ENCODE assay signal across 8 mouse cellular contexts in the genomic region with DNA sequence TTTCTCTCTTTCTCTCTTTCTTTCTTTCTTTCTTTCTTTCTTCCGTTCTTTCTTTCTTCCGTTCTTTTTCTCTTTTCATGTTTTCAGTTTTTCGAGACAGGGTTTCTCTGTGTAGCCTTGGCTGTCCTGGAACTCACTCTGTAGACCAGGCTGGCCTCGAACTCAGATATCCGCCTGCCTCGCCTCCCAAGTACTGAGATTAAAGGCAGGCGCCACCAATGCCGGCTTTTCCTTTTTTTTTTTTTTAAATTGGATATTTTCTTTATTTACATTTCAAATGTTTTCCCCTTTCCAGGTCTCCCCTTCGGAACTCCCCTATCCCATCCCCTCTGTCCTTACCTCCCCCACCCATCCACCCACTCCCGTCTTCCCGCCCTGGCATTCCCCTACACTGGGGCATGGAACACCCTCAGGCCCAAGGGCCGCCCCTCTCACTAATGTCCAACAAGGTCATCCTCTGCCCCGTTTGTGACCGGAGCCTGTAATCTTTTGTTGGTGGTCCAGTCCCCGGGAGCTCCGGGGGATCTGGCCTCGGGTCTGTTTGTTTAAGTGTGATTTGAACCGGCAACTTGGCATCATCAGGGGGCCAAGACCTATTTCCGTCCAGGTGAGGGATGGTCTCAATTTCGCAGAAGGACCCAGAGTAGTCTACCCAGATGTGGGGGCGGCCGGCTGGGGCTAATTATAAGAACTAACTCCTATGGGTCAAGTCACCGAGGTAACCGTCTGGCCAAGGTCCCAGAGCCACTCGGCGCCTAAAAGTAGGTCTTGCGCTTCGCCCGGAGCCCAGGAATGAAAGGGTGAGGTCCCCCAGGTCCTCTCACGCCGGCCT. TPM values are rescaled to one million over a fixed set of nuclear protein-coding genes. Genes with fewer than 3 reads are reported as not detected.
DNase-seq lines count a peak whose midpoint lies in the region; ATAC-seq and TF ChIP-seq lines count a peak whose summit lies in the region.

No protein-coding gene starts in this region.

- WGBS in heart, adult 2 months = 26% methylated on average over 31 of the region's 31 CpGs
- 28% methylated on average over 31 of the region's 31 CpGs for WGBS in forebrain, embryonic 15.5 days
- WGBS in liver, embryonic 14.5 days (ENCODE audit: insufficient replicate concordance) = 30% methylated on average over 30 of the region's 31 CpGs

- H3K4me2 ChIP-seq in CH12.LX (ENCODE audit: insufficient read depth, low read depth, poor library complexity, severe bottlenecking) = peak overlapping the region; percentile 19; the same call in 1 of the 2 replicates
- H3K4me2 ChIP-seq in forebrain, embryonic 15.5 days (replicated peaks) = peak overlapping the region; percentile 53
- peak overlapping the region; percentile 69 for H3K4me2 ChIP-seq in liver, embryonic 14.5 days (ENCODE audit: low read depth)

- TF ChIP-seq EP300 in heart, adult 2 months (IDR thresholded peaks at IDR 0.05; ENCODE audit: insufficient read depth, low read depth, low read length) = no peak
- TF ChIP-seq EP300 in CH12.LX (IDR thresholded peaks at IDR 0.05; ENCODE audit: low read length) = no peak
- TF ChIP-seq EP300 in liver, embryonic 14.5 days (IDR thresholded peaks at IDR 0.05; ENCODE audit: low read depth) = no peak

- ATAC-seq in forebrain, embryonic 15.5 days (replicated peaks) = peak; percentile 51
- no peak for ATAC-seq in liver, embryonic 14.5 days (ENCODE audit: insufficient read depth)
- ATAC-seq in monocyte, adult 5-6 weeks (replicated peaks; ENCODE audit: insufficient number of reproducible peaks, low FRiP score, low TSS enrichment, poor library complexity, severe bottlenecking) = no peak; the same call in 1 of the 2 replicates

- H3K9me3 ChIP-seq in CH12.LX (replicated peaks; ENCODE audit: low read length) = peaks cover 5% of the 10 kb centered on the region
- no peaks in the 10 kb centered on the region for H3K9me3 ChIP-seq in forebrain, embryonic 15.5 days
- no peaks in the 10 kb centered on the region for H3K9me3 ChIP-seq in liver, embryonic 14.5 days (ENCODE audit: control insufficient read depth, low read length)

- no peaks in the 10 kb centered on the region for H3K79me2 ChIP-seq in heart, adult 2 months (replicated peaks; ENCODE audit: control insufficient read depth, insufficient read depth, low read length)
- peaks cover 19% of the 10 kb centered on the region for H3K79me2 ChIP-seq in CH12.LX (replicated peaks; ENCODE audit: control insufficient read depth, extremely low read depth, insufficient read depth, poor library complexity, severe bottlenecking)

- no peak overlapping the region for H3K27ac ChIP-seq in heart, adult 2 months
- H3K27ac ChIP-seq in CH12.LX (ENCODE audit: insufficient read depth, low read depth) = no peak overlapping the region
- no peak overlapping the region for H3K27ac ChIP-seq in forebrain, embryonic 15.5 days (replicated peaks)
- H3K27ac ChIP-seq in liver, embryonic 14.5 days = no peak overlapping the region

- no peaks in the 10 kb centered on the region for H3K27me3 ChIP-seq in heart, adult 2 months (ENCODE audit: control insufficient read depth, insufficient read depth, low read length)
- H3K27me3 ChIP-seq in CH12.LX (replicated peaks) = peaks cover 18% of the 10 kb centered on the region
- H3K27me3 ChIP-seq in forebrain, embryonic 15.5 days = no peaks in the 10 kb centered on the region; the same call in 1 of the 2 replicates
- H3K27me3 ChIP-seq in liver, embryonic 14.5 days (ENCODE audit: control insufficient read depth, insufficient read depth, low read length) = no peaks in the 10 kb centered on the region

- intact Hi-C loops in heart, adult 2 months (cut with DNase I) = no loop called here
- intact Hi-C loops in left cerebral cortex, postnatal 14 days (cut with DNase I) = loop anchor here (5.0 kb wide), 1 partner anchor 67 kb away; a partner anchor contains a TSS

- DNase-seq in heart, adult 2 months = no peak
- DNase-seq in heart, adult 11 months = no peak
- DNase-seq in CH12.LX (ENCODE audit: extremely low read depth) = no peak
- DNase-seq in liver, embryonic 14.5 days (ENCODE audit: low read depth in 3 of 3, low spot score in 3 of 3) = no peak
- no peak for DNase-seq in left cerebral cortex, postnatal 14 days (ENCODE audit: low spot score in 2 of 2)
- no peak for DNase-seq in layer of hippocampus, adult 11-12 months (ENCODE audit: low spot score)

- peaks cover 17% of the 10 kb centered on the region for H3K36me3 ChIP-seq in heart, adult 2 months (ENCODE audit: control insufficient read depth, insufficient read depth, low read length)
- H3K36me3 ChIP-seq in CH12.LX (replicated peaks in 1 of 2; ENCODE audit: control insufficient read depth in 1 of 2, insufficient read depth in 1 of 2, low read length in 1 of 2) = peaks cover 28 to 34% of the 10 kb centered on the region in 2 experiments
- H3K36me3 ChIP-seq in forebrain, embryonic 15.5 days = peaks cover 33% of the 10 kb centered on the region
- H3K36me3 ChIP-seq in liver, embryonic 14.5 days (replicated peaks; ENCODE audit: control insufficient read depth, insufficient read depth, low read depth) = peaks cover 32% of the 10 kb centered on the region

- TF ChIP-seq POLR2A in heart, adult 2 months (IDR thresholded peaks at IDR 0.05; ENCODE audit: insufficient read depth, low read depth, low read length) = no peak
- no peak for TF ChIP-seq POLR2A in CH12.LX (IDR thresholded peaks at IDR 0.05; ENCODE audit: low read depth, low read length)

- H3K9ac ChIP-seq in heart, adult 2 months (ENCODE audit: low read depth, low read length) = peak overlapping the region; percentile 37
- H3K9ac ChIP-seq in CH12.LX (ENCODE audit: insufficient read depth, low read depth) = peak overlapping the region; percentile 4; the same call in 1 of the 2 replicates
- peak overlapping the region; percentile 27 for H3K9ac ChIP-seq in forebrain, embryonic 15.5 days (replicated peaks)
- peak overlapping the region; percentile 54 for H3K9ac ChIP-seq in liver, embryonic 14.5 days (replicated peaks)

- no peak for TF ChIP-seq RAD21 in CH12.LX (IDR thresholded peaks at IDR 0.05; ENCODE audit: low read depth, low read length)

- in situ Hi-C loops in CH12.LX (cut with MboI; ENCODE audit: low pct_ligation_motif_present, low pct_unique_long_range_greater_than_20kb, low sequenced_read_pairs) = loop anchor here (5.0 kb wide), 1 partner anchor 72 kb away; no protein-coding TSS in a partner anchor

- peaks cover 3% of the 10 kb centered on the region; the same call in 1 of the 2 replicates for H3K4me1 ChIP-seq in heart, adult 2 months (ENCODE audit: control insufficient read depth, insufficient read depth, low read length)
- H3K4me1 ChIP-seq in CH12.LX (ENCODE audit: control insufficient read depth in 1 of 2, insufficient read depth in 2 of 2) = peaks cover 5 to 28% of the 10 kb centered on the region in 2 experiments; a peak in 3 of 4 replicates
- peaks cover 11% of the 10 kb centered on the region for H3K4me1 ChIP-seq in forebrain, embryonic 15.5 days
- peaks cover 26 to 42% of the 10 kb centered on the region in 2 experiments for H3K4me1 ChIP-seq in liver, embryonic 14.5 days (replicated peaks; ENCODE audit: control insufficient read depth in 2 of 2, insufficient read depth in 2 of 2, low read length in 1 of 2)

- dilution Hi-C loops in CH12.LX (cut with MboI; ENCODE audit: extremely low pct_ligation_motif_present, extremely low pct_unique_long_range_greater_than_20kb, low sequenced_read_pairs) = no loop called here

- no peak for TF ChIP-seq CTCF in heart, adult 2 months (IDR thresholded peaks at IDR 0.05)
- TF ChIP-seq CTCF in CH12.LX (conservative IDR thresholded peaks at IDR 0.05 in 1 of 2, IDR thresholded peaks at IDR 0.05 in 1 of 2; ENCODE audit: low read depth in 2 of 2, low read length in 2 of 2) = no peak
- no peak for TF ChIP-seq CTCF in liver, embryonic 14.5 days (IDR thresholded peaks at IDR 0.05; ENCODE audit: low read depth)

- H3K4me3 ChIP-seq in heart, adult 2 months = peak overlapping the region; percentile 87
- H3K4me3 ChIP-seq in CH12.LX (replicated peaks in 1 of 3; ENCODE audit: low read depth in 2 of 3, low read length in 2 of 3, poor library complexity in 1 of 3) = peak overlapping the region; percentile 12 to 92 (median 40)
- peak overlapping the region; percentile 88 for H3K4me3 ChIP-seq in forebrain, embryonic 15.5 days
- H3K4me3 ChIP-seq in liver, embryonic 14.5 days (ENCODE audit: insufficient read depth in 1 of 2, low read depth in 2 of 2, low read length in 2 of 2) = peak overlapping the region; percentile 46 to 95

RNA-seq across cellular contexts. Expression of a gene that starts 0.6 kb away (rescaled TPM):
- total RNA-seq in heart, adult 2 months (2021) = 100 to 1,000 TPM; 648 to 707 TPM
- 494 and 639 TPM in 2 replicates for polyA plus RNA-seq in heart, adult 2 months (2012; rRNA removed)
- total RNA-seq in CH12.LX (2012; rRNA removed) (6,137 and 6,551 TPM in 2 replicates), CH12.LX (2014; rRNA removed) (6,202 and 6,508 TPM in 2 replicates)
- polyA plus RNA-seq in CH12.LX (2012; ENCODE audit: insufficient read length, low read depth) = 3,408 and 4,622 TPM in 2 replicates
- polyA plus RNA-seq in forebrain, embryonic 15.5 days (2015; fragmentation: Nextera tagmentation; extraction: Ambion mirVana) = 638 and 670 TPM in 2 replicates
- 1,827 and 1,859 TPM in 2 replicates for polyA plus RNA-seq in liver, embryonic 14.5 days (2012; rRNA removed)
- 829 and 850 TPM in 2 replicates for polyA plus RNA-seq in liver, embryonic 14.5 days (2014; fragmentation: Nextera tagmentation; extraction: Ambion mirVana)
- 2,881 to 4,104 TPM (median 3,946 TPM) in 3 replicates for total RNA-seq in monocyte, adult 5-6 weeks (2017)
- 100 to 1,000 TPM; 597 to 631 TPM for total RNA-seq in left cerebral cortex, postnatal 14 days (2021)

RNA-seq across cellular contexts. Expression of a gene that starts 12.4 kb away (rescaled TPM):
- under 1 TPM; 0.07 to 0.13 TPM for total RNA-seq in heart, adult 2 months (2021)
- 0.12 TPM in 2 replicates for polyA plus RNA-seq in heart, adult 2 months (2012; rRNA removed)
- total RNA-seq in CH12.LX (2012; rRNA removed) = not detected in 2 replicates
- total RNA-seq in CH12.LX (2014; rRNA removed) = not detected in 2 replicates
- not detected in 2 replicates for polyA plus RNA-seq in CH12.LX (2012; ENCODE audit: insufficient read length, low read depth)
- 0.06 TPM in 1 of 2 replicates, not detected in the other for polyA plus RNA-seq in forebrain, embryonic 15.5 days (2015; fragmentation: Nextera tagmentation; extraction: Ambion mirVana)
- polyA plus RNA-seq in liver, embryonic 14.5 days (2012; rRNA removed) = 0.08 and 0.09 TPM in 2 replicates
- polyA plus RNA-seq in liver, embryonic 14.5 days (2014; fragmentation: Nextera tagmentation; extraction: Ambion mirVana) = 0.10 TPM in 1 of 2 replicates, not detected in the other
- total RNA-seq in monocyte, adult 5-6 weeks (2017) = not detected in 3 replicates
- not detected for total RNA-seq in left cerebral cortex, postnatal 14 days (2021)

RNA-seq across cellular contexts. Expression of a gene that starts 26.1 kb away (rescaled TPM):
- total RNA-seq in heart, adult 2 months (2021) = not detected
- 0.25 and 0.41 TPM in 2 replicates for polyA plus RNA-seq in heart, adult 2 months (2012; rRNA removed)
- total RNA-seq in CH12.LX (2012; rRNA removed) (not detected in 2 replicates), CH12.LX (2014; rRNA removed) (not detected in 2 replicates)
- not detected in 2 replicates for polyA plus RNA-seq in CH12.LX (2012; ENCODE audit: insufficient read length, low read depth)
- 0.31 and 0.32 TPM in 2 replicates for polyA plus RNA-seq in forebrain, embryonic 15.5 days (2015; fragmentation: Nextera tagmentation; extraction: Ambion mirVana)
- not detected in 2 replicates for polyA plus RNA-seq in liver, embryonic 14.5 days (2012; rRNA removed)
- polyA plus RNA-seq in liver, embryonic 14.5 days (2014; fragmentation: Nextera tagmentation; extraction: Ambion mirVana) = not detected in 2 replicates
- total RNA-seq in monocyte, adult 5-6 weeks (2017) = not detected in 3 replicates
- under 1 TPM in 1 of 2 experiments, not detected in 1; 0.88 TPM for total RNA-seq in left cerebral cortex, postnatal 14 days (2021)

RNA-seq across cellular contexts. Expression of a gene that starts 29.1 kb away (rescaled TPM):
- 10 to 100 TPM; 60.4 to 63.7 TPM for total RNA-seq in heart, adult 2 months (2021)
- 45.5 and 64.1 TPM in 2 replicates for polyA plus RNA-seq in heart, adult 2 months (2012; rRNA removed)
- total RNA-seq in CH12.LX (2012; rRNA removed) (30.3 and 31.1 TPM in 2 replicates), CH12.LX (2014; rRNA removed) (46.9 and 47.0 TPM in 2 replicates)
- polyA plus RNA-seq in CH12.LX (2012; ENCODE audit: insufficient read length, low read depth) = 35.2 and 54.4 TPM in 2 replicates
- 86.4 and 92.3 TPM in 2 replicates for polyA plus RNA-seq in forebrain, embryonic 15.5 days (2015; fragmentation: Nextera tagmentation; extraction: Ambion mirVana)
- 20.2 and 21.1 TPM in 2 replicates for polyA plus RNA-seq in liver, embryonic 14.5 days (2012; rRNA removed)
- polyA plus RNA-seq in liver, embryonic 14.5 days (2014; fragmentation: Nextera tagmentation; extraction: Ambion mirVana) = 28.1 and 30.8 TPM in 2 replicates
- total RNA-seq in monocyte, adult 5-6 weeks (2017) = 152 to 252 TPM (median 234 TPM) in 3 replicates
- 10 to 100 TPM; 96.7 to 99.5 TPM for total RNA-seq in left cerebral cortex, postnatal 14 days (2021)

RNA-seq across cellular contexts. Expression of a gene that starts 56.5 kb away (rescaled TPM):
- 10 to 100 TPM; 27.8 to 28.5 TPM for total RNA-seq in heart, adult 2 months (2021)
- 52.9 and 77.3 TPM in 2 replicates for polyA plus RNA-seq in heart, adult 2 months (2012; rRNA removed)
- total RNA-seq in CH12.LX (2012; rRNA removed) (0.04 TPM in 1 of 2 replicates, not detected in the other), CH12.LX (2014; rRNA removed) (not detected in 2 replicates)
- 0.12 TPM in 1 of 2 replicates, not detected in the other for polyA plus RNA-seq in CH12.LX (2012; ENCODE audit: insufficient read length, low read depth)
- 7.0 and 8.2 TPM in 2 replicates for polyA plus RNA-seq in forebrain, embryonic 15.5 days (2015; fragmentation: Nextera tagmentation; extraction: Ambion mirVana)
- 1.4 and 3.5 TPM in 2 replicates for polyA plus RNA-seq in liver, embryonic 14.5 days (2012; rRNA removed)
- 0.89 and 1.2 TPM in 2 replicates for polyA plus RNA-seq in liver, embryonic 14.5 days (2014; fragmentation: Nextera tagmentation; extraction: Ambion mirVana)
- total RNA-seq in monocyte, adult 5-6 weeks (2017) = not detected in 3 replicates
- 10 to 100 TPM; 20.9 to 22.6 TPM for total RNA-seq in left cerebral cortex, postnatal 14 days (2021)

Comparison
In these comparisons a context has a peak if more than half of its experiments do, and no peak if none do; other contexts are left out.
1. H3K9ac ChIP-seq: peak in every context shown above with its lines; median percentile 54 in liver, embryonic 14.5 days; 37 in heart, adult 2 months; 27 in forebrain, embryonic 15.5 days; 4 in CH12.LX.
2. H3K4me2 ChIP-seq: peak in every context shown above with its lines; median percentile 69 in liver, embryonic 14.5 days; 53 in forebrain, embryonic 15.5 days; 19 in CH12.LX.